Mouse (Mus musculus) bone marrow, adult 2 months (tissue): ENCODE results near the gene Galnt5. TPM values are rescaled to one million over a fixed set of nuclear protein-coding genes. Genes with fewer than 3 reads are reported as not detected.

Experiments used
- H3K27ac ChIP-seq: fragments of 200-500 bp; 2 replicates; pipeline ENCODE4 v1.5.1; 2012; ENCODE audit warnings: low read depth, mild to moderate bottlenecking, control low read depth, inconsistent platforms, low read length; ENCODE audit not compliant: control insufficient read depth, poor library complexity, insufficient read depth
- H3K4me1 ChIP-seq: fragments of 200-500 bp; 2 replicates; pipeline ENCODE4 v1.6.1; 2011; ENCODE audit warnings: low read length; ENCODE audit not compliant: control insufficient read depth, insufficient read depth
- H3K4me3 ChIP-seq: fragments of 200-500 bp; replicated peaks from 2 replicates; pipeline ENCODE3; 2011; ENCODE audit warnings: mild to moderate bottlenecking, low read depth, low read length, control low read depth; ENCODE audit not compliant: control insufficient read depth
- CTCF ChIP-seq: fragments of 200-500 bp; IDR thresholded peaks from 2 replicates; pipeline ENCODE4 v1.5.1; 2011; ENCODE audit warnings: low read length, control low read depth; ENCODE audit not compliant: control insufficient read depth, insufficient read depth
- POLR2A ChIP-seq: fragments of 200-500 bp; IDR thresholded peaks from 2 replicates; pipeline ENCODE4 v1.6.1; 2011; ENCODE audit warnings: low read depth, mild to moderate bottlenecking, control low read depth, low read length, borderline replicate concordance; ENCODE audit not compliant: control insufficient read depth
- WGBS: fragments of 180-500 bp; shearing (Covaris S2); methylation state at CpG from one replicate; pipeline ENCODE4 v1.1.7; 2018; 5-methylcytosine and 5-hydroxymethylcytosine counted together
- polyA plus RNA-seq: library from polyadenylated mRNA; stranded (reverse); fragments of >200 nt; gene quantifications from 2 replicates; pipeline ENCODE4 v1.2.4, GENCODE M21; 2011; ENCODE audit warnings: low replicate concordance; ENCODE audit not compliant: missing spikeins, insufficient read depth, insufficient read length

The Galnt5 gene
- polyA plus RNA-seq, 1 experiment = not detected

DNA sequence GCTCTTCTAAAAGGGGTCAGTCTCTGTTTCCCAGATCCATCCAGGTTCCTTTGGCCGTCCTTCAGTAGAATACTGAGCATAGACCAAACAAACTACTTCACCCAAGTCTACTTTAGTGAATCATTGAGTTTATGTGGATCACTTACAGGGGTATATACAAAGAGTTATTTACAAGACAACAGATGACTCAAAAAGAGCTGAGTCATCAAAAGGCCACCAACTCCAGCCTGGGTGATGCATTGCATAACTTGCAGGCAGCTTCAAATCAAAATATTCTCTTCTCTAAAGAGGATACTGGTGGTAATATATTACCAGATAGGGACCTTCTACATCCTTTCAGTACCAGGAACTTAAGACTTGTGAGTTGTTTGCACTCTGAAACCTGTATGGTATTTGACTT, 88.7 kb downstream of the Galnt5 start:
- TF ChIP-seq CTCF (no peak), POLR2A (no peak)
- Histone ChIP-seq H3K4me3 (no peak overlapping the region), H3K4me1 (no peaks in the 10 kb centered on the region), H3K27ac (no peak overlapping the region)
- WGBS = 81% methylated on average over 1 of the region's 1 CpGs

DNA sequence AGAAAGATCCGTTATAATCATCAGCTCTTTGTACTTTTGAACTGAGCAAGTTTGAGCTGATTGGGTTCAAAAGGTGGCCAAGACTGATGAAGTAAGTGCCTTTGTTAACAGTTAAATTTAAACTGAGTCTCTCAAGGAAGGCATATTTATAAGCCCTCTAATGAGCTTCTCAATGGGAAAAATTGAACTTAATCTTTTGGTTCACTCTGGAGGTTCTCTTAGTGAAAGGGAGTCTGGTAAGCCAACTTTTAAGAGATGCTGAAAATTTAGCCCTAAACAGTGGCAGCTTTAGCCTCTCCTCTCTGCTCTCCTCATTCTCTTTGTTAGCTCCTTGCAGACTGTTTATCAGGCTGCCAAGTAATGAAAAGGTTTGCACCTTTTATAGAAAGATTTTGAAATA, 97.1 kb downstream of the Galnt5 start:
- WGBS = 89% methylated on average over 1 of the region's 1 CpGs
- TF ChIP-seq CTCF (no peak), POLR2A (no peak)
- no peaks in the 10 kb centered on the region for H3K4me1 ChIP-seq
- H3K4me3 ChIP-seq = no peak overlapping the region
- no peak overlapping the region for H3K27ac ChIP-seq

Other genes with a start within 250 kb of the Galnt5 start
- gene Ermn, start 55.0 kb downstream of the Galnt5 start, polyA plus RNA-seq = not detected in 2 replicates
- 6.5 and 17.4 TPM in 2 replicates for gene Cytip, start 197.6 kb downstream of the Galnt5 start, polyA plus RNA-seq